Mouse (Mus musculus) hindbrain, embryonic 12.5 days (tissue): ENCODE results near the gene Foxp1. TPM values are rescaled to one million over a fixed set of nuclear protein-coding genes. Genes with fewer than 3 reads are reported as not detected.

Experiments used
- ATAC-seq: fragments of 200-750 bp; cut with Nextera tagmentation; 2 replicates; pipeline ENCODE4 v1.8.0; 2017; ENCODE audit warnings: moderate TSS enrichment; ENCODE audit not compliant: low FRiP score
- H3K27ac ChIP-seq: fragments of 300-500 bp; sonication (generic); 2 replicates; pipeline ENCODE4 v1.5.1; 2016; ENCODE audit warnings: mild to moderate bottlenecking
- H3K27me3 ChIP-seq: fragments of 300-500 bp; sonication (generic); 2 replicates; pipeline ENCODE4 v1.6.1; 2016; ENCODE audit warnings: mild to moderate bottlenecking
- H3K36me3 ChIP-seq: fragments of 300-500 bp; sonication (generic); 2 replicates; pipeline ENCODE4 v1.6.1; 2016; ENCODE audit warnings: mild to moderate bottlenecking
- H3K4me1 ChIP-seq: fragments of 300-500 bp; sonication (generic); 2 replicates; pipeline ENCODE4 v1.6.1; 2016
- H3K4me2 ChIP-seq: fragments of 300-500 bp; sonication (generic); replicated peaks from 2 replicates; pipeline ENCODE4 v1.6.1; 2016; ENCODE audit warnings: mild to moderate bottlenecking
- H3K4me3 ChIP-seq: fragments of 300-500 bp; sonication (generic); 2 replicates; pipeline ENCODE4 v1.5.1; 2016; ENCODE audit warnings: mild to moderate bottlenecking
- H3K9ac ChIP-seq: fragments of 300-500 bp; sonication (generic); 2 replicates; pipeline ENCODE4 v1.6.1; 2016; ENCODE audit warnings: mild to moderate bottlenecking, moderate library complexity
- H3K9me3 ChIP-seq: fragments of 300-500 bp; sonication (generic); replicated peaks from 2 replicates; pipeline ENCODE4 v1.6.1; 2016; ENCODE audit warnings: mild to moderate bottlenecking
- WGBS: fragments of 180-500 bp; shearing (Covaris S2); methylation state at CpG from one replicate; pipeline ENCODE4 v1.1.7; 2016; 5-methylcytosine and 5-hydroxymethylcytosine counted together
- polyA plus RNA-seq: library from polyadenylated mRNA; unstranded; fragments of >200 nt; fragmentation: Nextera tagmentation; extraction: Ambion mirVana; gene quantifications from 2 replicates; pipeline ENCODE4 v1.2.1, GENCODE M21; 2016

Gene Foxp1
- polyA plus RNA-seq, 1 experiment from 2014 or later: 87.6 TPM

GRCm38 (mm10) chr6:99191636-99192137 is 330.8 kb downstream of the Foxp1 start:
- WGBS: 55% methylated on average over 8 of the region's 8 CpGs
- Histone ChIP-seq H3K27ac (0 out of 2 replicates have a peak overlapping the region, but pooled peaks have one; percentile 23), H3K9me3 (no peaks in the 10 kb centered on the region), H3K4me1 (peaks cover 29% of the 10 kb centered on the region), H3K27me3 (no peaks in the 10 kb centered on the region), H3K4me3 (no peak overlapping the region), H3K9ac (no peak overlapping the region), H3K36me3 (no peaks in the 10 kb centered on the region), H3K4me2 (no peak overlapping the region; the same call in 1 of the 2 replicates)
- no peak for ATAC-seq

DNA sequence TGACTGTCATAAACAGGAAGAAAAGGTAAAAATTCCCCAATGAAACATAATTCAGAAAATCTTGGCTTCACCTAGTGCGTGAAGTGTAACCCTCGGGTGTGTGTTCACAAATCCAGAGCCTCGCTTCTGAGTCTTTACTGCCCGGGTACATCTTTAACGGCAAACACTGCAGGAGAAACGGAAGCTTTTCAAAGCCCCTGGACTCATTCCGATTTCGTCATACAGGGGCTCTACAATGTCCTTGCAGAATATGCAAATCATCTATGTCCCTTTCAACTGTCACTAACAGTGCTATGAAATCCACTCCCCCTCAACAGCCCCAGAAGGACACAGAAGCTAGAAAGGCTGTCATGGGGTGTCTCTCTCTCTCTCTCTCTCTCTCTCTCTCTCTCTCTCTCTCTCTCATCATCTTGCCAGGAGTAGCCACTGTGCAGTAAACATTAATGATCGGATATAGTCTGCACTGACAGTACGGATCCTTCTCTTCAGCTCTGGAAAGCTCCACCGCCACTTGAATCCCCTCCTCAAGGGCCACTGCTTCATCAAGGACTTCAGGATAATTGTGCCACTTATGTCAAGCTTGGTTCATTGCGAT is 331.4 kb downstream of the Foxp1 start:
- 66% methylated on average over 12 of the region's 12 CpGs for WGBS
- Histone ChIP-seq H3K4me2 (no peak overlapping the region; the same call in 1 of the 2 replicates), H3K36me3 (no peaks in the 10 kb centered on the region), H3K9me3 (no peaks in the 10 kb centered on the region), H3K4me3 (no peak overlapping the region), H3K9ac (no peak overlapping the region), H3K27ac (0 out of 2 replicates have a peak overlapping the region, but pooled peaks have one; percentile 23), H3K27me3 (no peaks in the 10 kb centered on the region), H3K4me1 (peaks cover 31% of the 10 kb centered on the region)
- 0 out of 2 replicates have a peak, but pooled peaks have one; percentile 30 for ATAC-seq

DNA sequence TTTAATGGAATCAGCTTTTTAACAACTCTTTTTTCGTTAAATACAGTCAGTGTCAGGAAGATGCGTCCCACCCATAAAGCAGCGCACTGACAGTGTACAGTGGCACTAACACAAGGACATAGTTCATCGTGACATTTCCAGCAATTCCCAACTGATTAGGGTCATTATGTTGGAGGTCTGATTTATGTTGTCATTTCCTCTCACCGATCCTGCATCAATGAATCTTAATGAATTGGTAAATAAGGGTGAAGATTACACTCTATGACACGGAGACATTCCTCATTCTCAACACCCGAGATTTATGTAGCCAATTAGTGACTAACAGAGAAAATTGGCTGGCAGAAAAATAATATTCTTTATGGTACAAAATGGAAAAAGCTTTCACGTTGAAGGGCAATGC is 332.6 kb downstream of the Foxp1 start:
- peak; percentile 68 for ATAC-seq
- Histone ChIP-seq H3K4me3 (no peak overlapping the region), H3K4me2 (no peak overlapping the region), H3K9me3 (no peaks in the 10 kb centered on the region), H3K27ac (no peak overlapping the region), H3K36me3 (no peaks in the 10 kb centered on the region), H3K9ac (no peak overlapping the region), H3K27me3 (no peaks in the 10 kb centered on the region), H3K4me1 (peaks cover 31% of the 10 kb centered on the region)
- 50% methylated on average over 8 of the region's 8 CpGs for WGBS

DNA sequence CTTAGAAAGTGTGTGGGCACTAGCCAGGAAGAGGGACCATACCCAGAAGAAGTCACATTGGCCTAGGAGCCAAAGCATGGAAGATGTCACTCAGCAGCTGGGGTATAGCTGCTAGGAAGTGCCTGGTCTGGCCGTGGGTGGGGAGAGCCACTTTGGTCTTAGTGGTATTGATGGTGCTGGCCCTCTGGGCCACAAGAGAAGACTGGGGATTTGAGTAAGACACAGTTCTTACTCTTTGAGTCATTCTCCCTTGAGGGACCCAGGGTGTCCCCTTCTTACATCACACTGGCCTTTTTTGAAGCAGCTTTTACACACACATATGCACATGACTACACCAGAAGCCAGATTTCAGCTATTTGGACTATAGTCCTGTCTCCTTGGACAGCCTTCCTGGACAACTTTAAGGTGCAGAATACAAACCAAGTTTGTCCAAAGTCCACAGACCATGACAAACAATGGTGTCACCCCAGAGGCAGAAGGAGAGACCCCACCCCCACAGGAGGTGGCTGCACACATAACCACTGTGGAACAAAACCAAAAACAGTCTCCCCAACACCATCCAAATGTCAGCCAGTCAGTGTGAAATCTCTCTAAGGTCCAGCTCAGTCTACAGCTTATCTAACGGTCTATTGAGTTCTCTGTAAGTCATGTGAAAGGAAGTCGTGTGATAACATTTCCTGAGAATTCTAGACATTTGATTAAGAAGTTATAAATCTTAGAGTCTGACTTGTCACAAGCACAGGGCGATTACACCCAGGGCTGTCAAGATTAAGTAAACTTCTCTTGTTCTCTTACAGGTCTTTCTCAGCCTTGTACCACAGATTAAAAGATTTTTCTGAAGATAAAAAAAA is 333.9 kb downstream of the Foxp1 start:
- H3K27me3 ChIP-seq: no peaks in the 10 kb centered on the region
- H3K4me1 ChIP-seq: peaks cover 31% of the 10 kb centered on the region
- no peak overlapping the region for H3K9ac ChIP-seq
- no peak overlapping the region for H3K4me3 ChIP-seq
- H3K27ac ChIP-seq: no peak overlapping the region
- no peaks in the 10 kb centered on the region for H3K36me3 ChIP-seq
- H3K9me3 ChIP-seq: no peaks in the 10 kb centered on the region
- WGBS: 67% methylated on average over 4 of the region's 4 CpGs
- H3K4me2 ChIP-seq: no peak overlapping the region
- ATAC-seq: no peak

- H3K27ac ChIP-seq: no peak overlapping the region
- H3K9ac ChIP-seq: no peak overlapping the region
- 76% methylated on average over 3 of the region's 3 CpGs for WGBS
- H3K4me1 ChIP-seq: peaks cover 31% of the 10 kb centered on the region
- H3K4me2 ChIP-seq: no peak overlapping the region
- ATAC-seq: no peak
- no peaks in the 10 kb centered on the region for H3K9me3 ChIP-seq
- no peaks in the 10 kb centered on the region for H3K27me3 ChIP-seq
- H3K4me3 ChIP-seq: no peak overlapping the region
- H3K36me3 ChIP-seq: no peaks in the 10 kb centered on the region
These were observed 334.6 kb downstream of the Foxp1 start for GRCm38 (mm10) chr6:99187914-99188313.

DNA sequence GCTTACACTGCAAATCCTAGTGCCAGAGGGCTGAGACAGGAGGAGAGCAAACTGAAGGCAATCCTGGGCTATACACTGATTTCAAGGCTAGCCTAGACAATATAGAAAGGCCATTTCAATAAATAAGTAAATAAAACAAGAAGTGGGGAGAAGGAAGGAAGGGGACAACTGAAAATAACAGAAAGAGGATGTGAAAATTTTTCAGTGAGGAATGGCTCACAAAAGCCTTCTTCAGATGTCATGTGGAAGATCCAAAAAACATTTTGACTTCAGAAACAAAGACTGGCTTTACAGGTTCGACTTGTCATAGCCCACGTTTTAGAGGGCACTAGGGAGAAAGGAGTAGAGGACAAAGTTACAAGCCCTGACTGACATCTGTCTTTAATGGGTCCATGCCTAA is 335.1 kb downstream of the Foxp1 start:
- Histone ChIP-seq H3K4me3 (no peak overlapping the region), H3K27me3 (no peaks in the 10 kb centered on the region), H3K27ac (no peak overlapping the region), H3K4me2 (no peak overlapping the region), H3K9me3 (no peaks in the 10 kb centered on the region), H3K4me1 (peaks cover 31% of the 10 kb centered on the region), H3K36me3 (no peaks in the 10 kb centered on the region), H3K9ac (no peak overlapping the region)
- 72% methylated on average over 2 of the region's 2 CpGs for WGBS
- no peak for ATAC-seq

DNA sequence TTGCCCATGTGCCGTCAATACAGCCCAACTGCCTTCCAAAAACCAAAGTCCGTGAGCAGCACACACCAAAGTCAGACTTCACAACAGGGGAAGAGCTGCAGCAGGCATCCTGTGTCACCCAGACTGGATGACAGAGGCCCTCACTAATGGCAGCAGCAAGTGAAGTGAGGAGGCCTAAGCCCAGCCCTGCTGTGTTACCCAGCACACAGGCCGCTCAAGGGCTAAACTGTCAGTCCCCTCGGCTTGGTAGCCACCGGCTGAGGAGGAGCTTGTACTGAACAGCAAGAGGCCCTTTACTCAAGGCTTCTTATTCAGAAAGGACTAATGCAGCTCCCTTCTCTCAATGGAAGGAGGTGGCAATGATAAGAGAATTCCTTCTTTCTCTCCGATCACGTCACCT is 336.0 kb downstream of the Foxp1 start:
- no peaks in the 10 kb centered on the region for H3K36me3 ChIP-seq
- 42% methylated on average over 7 of the region's 7 CpGs for WGBS
- H3K9me3 ChIP-seq: no peaks in the 10 kb centered on the region
- no peaks in the 10 kb centered on the region for H3K27me3 ChIP-seq
- no peak overlapping the region for H3K27ac ChIP-seq
- H3K4me2 ChIP-seq: no peak overlapping the region
- H3K4me3 ChIP-seq: no peak overlapping the region
- H3K4me1 ChIP-seq: peaks cover 26% of the 10 kb centered on the region
- no peak for ATAC-seq
- no peak overlapping the region for H3K9ac ChIP-seq

GRCm38 (mm10) chr6:99185797-99186196 is 336.7 kb downstream of the Foxp1 start:
- Histone ChIP-seq H3K36me3 (no peaks in the 10 kb centered on the region), H3K27ac (no peak overlapping the region), H3K9me3 (no peaks in the 10 kb centered on the region), H3K27me3 (no peaks in the 10 kb centered on the region), H3K9ac (no peak overlapping the region), H3K4me2 (no peak overlapping the region), H3K4me3 (no peak overlapping the region), H3K4me1 (peaks cover 18% of the 10 kb centered on the region)
- no peak for ATAC-seq
- WGBS: 94% methylated on average over 2 of the region's 2 CpGs

DNA sequence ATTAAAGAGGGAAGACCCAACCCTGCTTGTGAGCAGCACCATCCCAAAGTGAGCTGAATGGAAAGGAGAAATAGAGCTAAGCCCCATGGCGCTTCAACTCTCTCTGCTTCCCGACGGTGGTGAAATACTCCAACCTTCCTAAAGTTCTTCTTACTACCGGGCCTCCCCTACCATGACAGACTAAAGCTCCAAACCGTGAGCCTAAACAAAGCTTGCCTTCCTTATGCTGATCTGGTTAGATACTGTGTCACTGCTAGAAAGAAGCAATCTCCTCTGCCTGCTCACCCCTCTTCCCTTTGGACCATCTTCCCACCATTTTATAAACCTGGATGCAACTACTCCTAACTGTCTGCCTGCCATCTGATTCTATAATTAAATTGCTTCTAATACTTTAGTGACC is 338.5 kb downstream of the Foxp1 start:
- 83% methylated on average over 5 of the region's 5 CpGs for WGBS
- H3K36me3 ChIP-seq: no peaks in the 10 kb centered on the region
- H3K27ac ChIP-seq: no peak overlapping the region
- no peak overlapping the region for H3K4me3 ChIP-seq
- no peak overlapping the region for H3K4me2 ChIP-seq
- no peak for ATAC-seq
- H3K27me3 ChIP-seq: no peaks in the 10 kb centered on the region
- no peaks in the 10 kb centered on the region for H3K9me3 ChIP-seq
- H3K9ac ChIP-seq: no peak overlapping the region
- H3K4me1 ChIP-seq: peaks cover 7% of the 10 kb centered on the region; the same call in 1 of the 2 replicates

GRCm38 (mm10) chr6:99182777-99183176 is 339.7 kb downstream of the Foxp1 start:
- H3K4me3 ChIP-seq: no peak overlapping the region
- H3K4me1 ChIP-seq: peaks cover 7% of the 10 kb centered on the region; the same call in 1 of the 2 replicates
- H3K27me3 ChIP-seq: no peaks in the 10 kb centered on the region
- no peaks in the 10 kb centered on the region for H3K36me3 ChIP-seq
- no peak overlapping the region for H3K4me2 ChIP-seq
- WGBS: 81% methylated on average over 4 of the region's 4 CpGs
- H3K9ac ChIP-seq: no peak overlapping the region
- no peak for ATAC-seq
- no peaks in the 10 kb centered on the region for H3K9me3 ChIP-seq
- H3K27ac ChIP-seq: no peak overlapping the region

DNA sequence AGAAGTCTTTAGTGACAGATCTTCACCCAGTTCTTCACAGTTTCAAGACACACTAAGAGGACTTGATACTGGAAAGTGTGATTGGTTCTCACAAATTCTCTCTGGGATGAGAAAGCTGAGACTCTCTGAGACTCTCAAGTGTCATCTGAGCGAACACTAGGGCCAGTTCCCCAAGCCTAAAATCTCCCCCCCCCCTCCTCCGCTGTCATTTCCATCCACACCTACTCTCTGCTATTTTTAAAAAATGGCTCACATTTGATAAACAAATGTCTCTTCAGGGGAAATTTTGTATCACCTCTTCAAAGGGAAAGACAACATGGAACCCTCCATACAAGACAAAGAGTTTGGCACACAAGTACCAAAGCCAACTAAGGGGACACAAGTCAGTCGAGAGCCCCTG is 346.3 kb downstream of the Foxp1 start:
- Histone ChIP-seq H3K4me1 (no peaks in the 10 kb centered on the region), H3K9me3 (no peaks in the 10 kb centered on the region), H3K4me2 (no peak overlapping the region), H3K27ac (no peak overlapping the region), H3K27me3 (no peaks in the 10 kb centered on the region), H3K4me3 (no peak overlapping the region), H3K36me3 (no peaks in the 10 kb centered on the region), H3K9ac (no peak overlapping the region)
- no peak for ATAC-seq
- WGBS: 91% methylated on average over 3 of the region's 3 CpGs

DNA sequence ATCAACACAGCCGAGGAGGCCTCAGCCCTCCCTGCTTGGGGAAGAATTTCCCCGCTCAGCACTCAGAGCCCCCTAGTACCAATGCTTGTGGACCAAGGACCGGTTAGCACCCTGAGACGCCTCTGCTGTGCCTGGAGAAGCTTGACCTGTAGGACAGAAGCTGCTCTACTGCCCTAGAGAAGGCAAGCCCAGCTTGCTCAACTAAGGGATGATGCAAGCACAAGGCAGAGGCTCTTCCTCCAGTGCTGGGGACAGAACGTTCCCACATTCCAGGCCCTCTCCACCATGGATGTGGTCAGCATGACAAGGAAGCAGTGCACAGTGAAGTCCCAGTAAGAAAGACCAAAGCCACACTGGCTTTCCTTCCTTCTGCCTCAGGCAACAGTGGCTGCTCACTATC is 347.1 kb downstream of the Foxp1 start:
- H3K9ac ChIP-seq: no peak overlapping the region
- H3K27me3 ChIP-seq: no peaks in the 10 kb centered on the region
- H3K27ac ChIP-seq: no peak overlapping the region
- no peak overlapping the region for H3K4me3 ChIP-seq
- no peaks in the 10 kb centered on the region for H3K4me1 ChIP-seq
- no peaks in the 10 kb centered on the region for H3K36me3 ChIP-seq
- H3K9me3 ChIP-seq: no peaks in the 10 kb centered on the region
- ATAC-seq: no peak
- H3K4me2 ChIP-seq: no peak overlapping the region
- 62% methylated on average over 5 of the region's 5 CpGs for WGBS

GRCm38 (mm10) chr6:99173902-99174210 is 348.7 kb downstream of the Foxp1 start:
- no peaks in the 10 kb centered on the region for H3K27me3 ChIP-seq
- H3K27ac ChIP-seq: no peak overlapping the region
- H3K4me3 ChIP-seq: no peak overlapping the region
- no peaks in the 10 kb centered on the region for H3K4me1 ChIP-seq
- no peak overlapping the region for H3K9ac ChIP-seq
- ATAC-seq: no peak
- no peaks in the 10 kb centered on the region for H3K9me3 ChIP-seq
- no peaks in the 10 kb centered on the region for H3K36me3 ChIP-seq
- WGBS: 74% methylated on average over 2 of the region's 2 CpGs
- no peak overlapping the region for H3K4me2 ChIP-seq
